In the genomic region with DNA sequence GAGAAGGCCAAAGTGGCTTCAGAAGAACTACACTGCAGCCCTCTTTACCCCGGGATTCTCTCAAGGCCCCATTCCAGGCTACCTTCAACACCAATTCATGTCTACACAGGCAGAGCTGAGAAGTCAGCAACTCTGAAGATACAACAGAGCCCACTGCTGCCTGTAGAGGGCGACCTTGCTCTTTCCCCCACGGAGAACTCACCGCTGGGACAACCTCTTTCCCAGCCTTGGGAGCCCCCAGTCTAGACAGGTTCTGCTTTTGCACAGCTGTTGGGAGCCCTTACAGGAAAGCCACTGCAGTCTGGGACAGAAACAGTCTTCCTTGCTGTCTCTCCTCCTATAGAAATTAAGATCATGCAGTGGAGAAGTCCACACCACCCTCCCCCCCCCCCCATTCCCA, we compare ENCODE assay signal across 8 mouse cellular contexts. TPM values are rescaled to one million over a fixed set of nuclear protein-coding genes. Genes with fewer than 3 reads are reported as not detected.
DNase-seq lines count a peak whose midpoint lies in the region; ATAC-seq and TF ChIP-seq lines count a peak whose summit lies in the region.

No protein-coding gene starts in this region.

- peak; percentile 89 for DNase-seq in CD4-positive, CD25-positive, alpha-beta regulatory T cell, adult 2 months (ENCODE audit: low read depth, low spot score)
- DNase-seq in embryo, embryonic 11 days = peak; percentile 82
- peak; percentile 52 for DNase-seq in heart, postnatal 0 days (ENCODE audit: low spot score)
- DNase-seq in layer of hippocampus, adult 8-10 months (ENCODE audit: low spot score in 2 of 2) = peak; percentile 35 to 77
- peak; percentile 77 to 84 for DNase-seq in right cerebral cortex, postnatal 10 days (ENCODE audit: low spot score in 2 of 2)
- peak; percentile 60 for DNase-seq in urinary bladder, adult 2 months (ENCODE audit: low spot score)

- peaks cover 14% of the 10 kb centered on the region; the same call in 1 of the 2 replicates for H3K27me3 ChIP-seq in heart, postnatal 0 days (ENCODE audit: control insufficient read depth, insufficient read depth, low read length)
- H3K27me3 ChIP-seq in lung, embryonic 15.5 days = peaks cover 12% of the 10 kb centered on the region

- no peaks in the 10 kb centered on the region for H3K36me3 ChIP-seq in heart, postnatal 0 days (replicated peaks; ENCODE audit: control insufficient read depth, insufficient read depth, low read length)
- H3K36me3 ChIP-seq in lung, embryonic 15.5 days = no peaks in the 10 kb centered on the region

- peak; percentile 31 for ATAC-seq in activated CD4-positive, CD25-positive, alpha-beta regulatory T cell, adult 4 months
- ATAC-seq in heart, postnatal 0 days (ENCODE audit: insufficient read depth, low read depth) = peak; percentile 67
- peak; percentile 40; the same call in 1 of the 2 replicates for ATAC-seq in lung, embryonic 15.5 days (ENCODE audit: borderline replicate concordance, extremely low read depth, low FRiP score, low TSS enrichment)

- 2% methylated on average over 4 of the region's 4 CpGs for WGBS in heart, postnatal 0 days
- 8% methylated on average over 4 of the region's 4 CpGs for WGBS in lung, embryonic 15.5 days

- peak; percentile 79 for TF ChIP-seq CTCF in heart, postnatal 0 days (IDR thresholded peaks at IDR 0.05; ENCODE audit: low read depth)

- no peak for TF ChIP-seq EP300 in heart, postnatal 0 days (IDR thresholded peaks at IDR 0.05; ENCODE audit: low read depth)

- H3K4me3 ChIP-seq in heart, postnatal 0 days (ENCODE audit: low read depth, low read length) = no peak overlapping the region
- H3K4me3 ChIP-seq in lung, embryonic 15.5 days = no peak overlapping the region

- no peaks in the 10 kb centered on the region for H3K4me1 ChIP-seq in heart, postnatal 0 days (ENCODE audit: control insufficient read depth, insufficient read depth)
- H3K4me1 ChIP-seq in lung, embryonic 15.5 days = 0 out of 2 replicates have a peak, but pooled peaks cover 6% of the 10 kb centered on the region

- H3K9ac ChIP-seq in heart, postnatal 0 days (replicated peaks; ENCODE audit: low read depth, low read length) = no peak overlapping the region
- no peak overlapping the region for H3K9ac ChIP-seq in lung, embryonic 15.5 days

- H3K9me3 ChIP-seq in heart, postnatal 0 days (replicated peaks; ENCODE audit: control insufficient read depth, low read length) = no peaks in the 10 kb centered on the region
- H3K9me3 ChIP-seq in lung, embryonic 15.5 days = no peaks in the 10 kb centered on the region

- H3K27ac ChIP-seq in heart, postnatal 0 days (ENCODE audit: low read depth) = no peak overlapping the region
- no peak overlapping the region for H3K27ac ChIP-seq in lung, embryonic 15.5 days

- H3K4me2 ChIP-seq in heart, postnatal 0 days (ENCODE audit: low read depth, low read length) = no peak overlapping the region
- no peak overlapping the region for H3K4me2 ChIP-seq in lung, embryonic 15.5 days

RNA-seq across cellular contexts. Expression of a gene that starts 41.5 kb away (rescaled TPM):
- polyA plus RNA-seq in activated CD4-positive, CD25-positive, alpha-beta regulatory T cell, adult 4 months (2017; shearing (Covaris generic)) = under 1 TPM in 1 of 2 experiments, not detected in 1; 0.13 TPM
- total RNA-seq in heart, postnatal 0 days (2014; rRNA removed; ENCODE audit: low replicate concordance) = 30.5 and 49.5 TPM in 2 replicates
- polyA plus RNA-seq in heart, postnatal 0 days (2015; fragmentation: Nextera tagmentation; extraction: Ambion mirVana) = 22.1 and 26.0 TPM in 2 replicates
- 10 to 100 TPM in 2 of 4 experiments, 1 to 10 TPM in 2; 9.2 to 11.4 (median 10.3) TPM for total RNA-seq in layer of hippocampus, adult 8-10 months (2022)
- 44.1 and 48.6 TPM in 2 replicates for polyA plus RNA-seq in lung, embryonic 15.5 days (2015; fragmentation: Nextera tagmentation; extraction: Ambion mirVana)
- 43.8 and 82.9 TPM in 2 replicates for polyA plus RNA-seq in urinary bladder, adult 2 months (2012; rRNA removed)

RNA-seq across cellular contexts. Expression of a gene that starts 57.2 kb away (rescaled TPM):
- 100 to 1,000 TPM in 1 of 2 experiments, 10 to 100 TPM in 1; 88.1 to 107 TPM for polyA plus RNA-seq in activated CD4-positive, CD25-positive, alpha-beta regulatory T cell, adult 4 months (2017; shearing (Covaris generic))
- 1.4 and 3.3 TPM in 2 replicates for total RNA-seq in heart, postnatal 0 days (2014; rRNA removed; ENCODE audit: low replicate concordance)
- polyA plus RNA-seq in heart, postnatal 0 days (2015; fragmentation: Nextera tagmentation; extraction: Ambion mirVana) = 0.15 and 0.26 TPM in 2 replicates
- 1 to 10 TPM; 5.4 to 8.0 (median 6.2) TPM for total RNA-seq in layer of hippocampus, adult 8-10 months (2022)
- 0.64 and 0.84 TPM in 2 replicates for polyA plus RNA-seq in lung, embryonic 15.5 days (2015; fragmentation: Nextera tagmentation; extraction: Ambion mirVana)
- polyA plus RNA-seq in urinary bladder, adult 2 months (2012; rRNA removed) = 6.5 and 8.2 TPM in 2 replicates

Comparison
In these comparisons a context has a peak if more than half of its experiments do, and no peak if none do; other contexts are left out.
1. RNA of a gene that starts 41.5 kb away (polyA plus RNA-seq): 44.1 to 48.6 TPM in lung, embryonic 15.5 days, 43.8 to 82.9 TPM in urinary bladder, adult 2 months and 22.1 to 26.0 TPM in heart, postnatal 0 days; 0.13 TPM in activated CD4-positive, CD25-positive, alpha-beta regulatory T cell, adult 4 months; every median in the first group is over 10 times any median in the second.
2. Peak in every context shown above with its lines, with median percentiles within 50 percentile points of each other: DNase-seq and ATAC-seq.